Mouse (Mus musculus) B cell, adult 62 days (primary cell): Measurements from ENCODE around the gene Fkbp3. TPM values are rescaled to one million over a fixed set of nuclear protein-coding genes. Genes with fewer than 3 reads are reported as not detected.

Source experiments
- total RNA-seq: library from RNA; stranded (reverse); gene quantifications from 4 replicates; pipeline ENCODE4 v1.2.4, GENCODE M21; 2023

Gene Fkbp3
- 73.2 to 84.5 TPM (median 81.5 TPM) in 4 replicates for total RNA-seq

GRCm38 (mm10) chr12:65073611-65074178 is at the start of gene Fkbp3:
Gene Fkbp3, minus strand, starts transcription at chr12:65074007.

GRCm38 (mm10) chr12:65075085-65075732 is 1.4 kb upstream of the Fkbp3 start, which contains the start of gene Fancm:
Gene Fancm, plus strand, starts transcription at chr12:65075603.

GRCm38 (mm10) chr12:65036190-65036870 is 37.5 kb downstream of the Fkbp3 start, which contains the start of gene Prpf39:
Gene Prpf39, plus strand, starts transcription at chr12:65036333.

Other genes starting within 250 kb of the Fkbp3 start
- gene Gm527, start 156.1 kb downstream of the Fkbp3 start, total RNA-seq = 5.8 to 6.7 TPM (median 6.3 TPM) in 4 replicates
- gene Klhl28, start 108.5 kb downstream of the Fkbp3 start, total RNA-seq = 20.6 to 25.2 TPM (median 22.5 TPM) in 4 replicates
- gene Togaram1, start 108.2 kb downstream of the Fkbp3 start, total RNA-seq = 65.7 to 74.7 TPM (median 70.0 TPM) in 4 replicates
- gene Prpf39, start 37.7 kb downstream of the Fkbp3 start, total RNA-seq = 144 to 153 TPM (median 150 TPM) in 4 replicates
- gene Fancm, start 1.6 kb upstream of the Fkbp3 start, total RNA-seq = 19.8 to 25.9 TPM (median 22.3 TPM) in 4 replicates
- 2.2 to 3.9 TPM (median 2.8 TPM) in 4 replicates for gene Mis18bp1, start 98.6 kb upstream of the Fkbp3 start, total RNA-seq
- gene Wdr20rt, start 151.5 kb upstream of the Fkbp3 start, total RNA-seq = not detected in 4 replicates